In genomic region chr7:82773150-82773549, GRCm38 (mm10) we compare ENCODE assay signal across 13 mouse cellular contexts.
A peak's percentile ranks its signal among the peaks of the same experiment; 100 is the strongest.
DNase-seq lines count a peak whose midpoint lies in the region; ATAC-seq and TF ChIP-seq lines count a peak whose summit lies in the region.
"Had no signal": no experiment of that assay in that cellular context is flagged by ENCODE, and none has a peak within 500 bp of the region (broad histone marks: within the 10 kb centered on the region; RNA-seq: fewer than 3 reads in every experiment).

No protein-coding gene starts in this region.

- 0 out of 2 replicates have a peak, but pooled peaks cover 4% of the 10 kb centered on the region for H3K36me3 ChIP-seq in forebrain, postnatal 0 days (ENCODE audit: insufficient read depth)
- peaks cover 8% of the 10 kb centered on the region; the same call in 1 of the 2 replicates for H3K36me3 ChIP-seq in forebrain, embryonic 13.5 days (ENCODE audit: poor library complexity, severe bottlenecking)
- 0 out of 2 replicates have a peak, but pooled peaks cover 4% of the 10 kb centered on the region for H3K36me3 ChIP-seq in kidney, postnatal 0 days (ENCODE audit: insufficient read depth, low read length)
- H3K36me3 ChIP-seq in limb, embryonic 11.5 days (ENCODE audit: control insufficient read depth, insufficient read depth, low read length): no peaks in the 10 kb centered on the region

- H3K9ac ChIP-seq in forebrain, postnatal 0 days: no peak overlapping the region
- H3K9ac ChIP-seq in forebrain, embryonic 13.5 days: no peak overlapping the region
- no peak overlapping the region for H3K9ac ChIP-seq in kidney, postnatal 0 days (ENCODE audit: low read depth, low read length)
- H3K9ac ChIP-seq in limb, embryonic 11.5 days (ENCODE audit: low read length): 0 out of 2 replicates have a peak overlapping the region, but pooled peaks have one; percentile 23
- H3K9ac ChIP-seq: liver, postnatal 0 days; midbrain, embryonic 12.5 days had no signal

- no peak overlapping the region for H3K4me2 ChIP-seq in forebrain, postnatal 0 days (ENCODE audit: low read depth)
- no peak overlapping the region for H3K4me2 ChIP-seq in forebrain, embryonic 13.5 days
- H3K4me2 ChIP-seq in kidney, postnatal 0 days (ENCODE audit: low read length): no peak overlapping the region
- no peak overlapping the region for H3K4me2 ChIP-seq in limb, embryonic 11.5 days (ENCODE audit: low read depth, severe bottlenecking)
- H3K4me2 ChIP-seq: midbrain, embryonic 12.5 days had no signal

- 60% methylated on average over 9 of the region's 9 CpGs for WGBS in forebrain, postnatal 0 days
- 68% methylated on average over 9 of the region's 9 CpGs for WGBS in forebrain, embryonic 13.5 days
- 15% methylated on average over 9 of the region's 9 CpGs for WGBS in kidney, postnatal 0 days
- WGBS in limb, embryonic 11.5 days: 30% methylated on average over 9 of the region's 9 CpGs

- H3K27ac ChIP-seq in forebrain, postnatal 0 days (ENCODE audit: low read depth, low read length): 0 out of 2 replicates have a peak overlapping the region, but pooled peaks have one; percentile 9
- H3K27ac ChIP-seq in forebrain, embryonic 13.5 days: no peak overlapping the region
- H3K27ac ChIP-seq in kidney, postnatal 0 days: peak overlapping the region; percentile 62; the same call in 1 of the 2 replicates
- peak overlapping the region; percentile 38; the same call in 1 of the 2 replicates for H3K27ac ChIP-seq in limb, embryonic 11.5 days (replicated peaks; ENCODE audit: low read depth, low read length)
- H3K27ac ChIP-seq: midbrain, embryonic 12.5 days had no signal

- no peak for DNase-seq in forebrain, postnatal 0 days
- DNase-seq in kidney, postnatal 0 days (ENCODE audit: low spot score): peak; percentile 79
- DNase-seq in kidney, adult 8-10 months: no peak
- DNase-seq in T-cell, adult 2 months (ENCODE audit: low spot score): peak; percentile 18
- no peak for DNase-seq in limb, embryonic 11.5 days (ENCODE audit: low spot score)
- no peak for DNase-seq in cerebellum, adult 11 months
- no peak for DNase-seq in left cerebral cortex, adult 18-20 months (ENCODE audit: low spot score in 2 of 2)
- DNase-seq: B cell, adult 2 months; cerebellum, adult 9-10 months; layer of hippocampus, postnatal 36 days; liver, postnatal 0 days had no signal

- no peaks in the 10 kb centered on the region for H3K27me3 ChIP-seq in forebrain, postnatal 0 days (ENCODE audit: insufficient read depth, low read length)
- no peaks in the 10 kb centered on the region for H3K27me3 ChIP-seq in forebrain, embryonic 13.5 days
- no peaks in the 10 kb centered on the region for H3K27me3 ChIP-seq in kidney, postnatal 0 days (ENCODE audit: insufficient read depth, low read length)
- H3K27me3 ChIP-seq in limb, embryonic 11.5 days (ENCODE audit: control insufficient read depth, insufficient read depth, low read length): no peaks in the 10 kb centered on the region
- H3K27me3 ChIP-seq: midbrain, embryonic 12.5 days had no signal

- no peak for TF ChIP-seq CTCF in forebrain, postnatal 0 days (IDR thresholded peaks at IDR 0.05; ENCODE audit: low read depth)
- peak; percentile 33 for TF ChIP-seq CTCF in kidney, postnatal 0 days (IDR thresholded peaks at IDR 0.05; ENCODE audit: low read depth)

- H3K9me3 ChIP-seq in forebrain, postnatal 0 days (ENCODE audit: low read length): no peaks in the 10 kb centered on the region
- no peaks in the 10 kb centered on the region; the same call in 1 of the 2 replicates for H3K9me3 ChIP-seq in forebrain, embryonic 13.5 days (replicated peaks)
- H3K9me3 ChIP-seq in kidney, postnatal 0 days (replicated peaks; ENCODE audit: low read length): no peaks in the 10 kb centered on the region
- H3K9me3 ChIP-seq in limb, embryonic 11.5 days (ENCODE audit: control insufficient read depth, low read length): peaks cover 4% of the 10 kb centered on the region; the same call in 1 of the 2 replicates
- H3K9me3 ChIP-seq: midbrain, embryonic 12.5 days had no signal

- no peak overlapping the region for H3K4me3 ChIP-seq in forebrain, postnatal 0 days (ENCODE audit: low read depth, low read length)
- H3K4me3 ChIP-seq in forebrain, embryonic 13.5 days: no peak overlapping the region
- no peak overlapping the region for H3K4me3 ChIP-seq in kidney, postnatal 0 days (replicated peaks; ENCODE audit: low read depth, low read length)
- no peak overlapping the region for H3K4me3 ChIP-seq in limb, embryonic 11.5 days (ENCODE audit: low read depth, low read length)
- H3K4me3 ChIP-seq: midbrain, embryonic 12.5 days had no signal

- H3K4me1 ChIP-seq in forebrain, postnatal 0 days (ENCODE audit: insufficient read depth): no peaks in the 10 kb centered on the region
- H3K4me1 ChIP-seq in forebrain, embryonic 13.5 days: peaks cover 10% of the 10 kb centered on the region
- H3K4me1 ChIP-seq in kidney, postnatal 0 days (replicated peaks; ENCODE audit: insufficient read depth, low read length): no peaks in the 10 kb centered on the region
- peaks cover 26% of the 10 kb centered on the region for H3K4me1 ChIP-seq in limb, embryonic 11.5 days (ENCODE audit: control insufficient read depth, insufficient read depth, low read length)

- peak; percentile 39; the same call in 1 of the 2 replicates for ATAC-seq in forebrain, postnatal 0 days
- ATAC-seq in forebrain, embryonic 13.5 days: no peak
- ATAC-seq in kidney, postnatal 0 days (replicated peaks; ENCODE audit: low FRiP score, low read depth): peak; percentile 70
- ATAC-seq in limb, embryonic 11.5 days (ENCODE audit: insufficient number of reproducible peaks, low FRiP score, low TSS enrichment, low read depth): no peak
- ATAC-seq: liver, postnatal 0 days had no signal

Comparison
In these comparisons a context has a peak if more than half of its experiments do, and no peak if none do; other contexts are left out.
1. ATAC-seq: peak in forebrain, postnatal 0 days (single experiment) and kidney, postnatal 0 days (single experiment); none in forebrain, embryonic 13.5 days (single experiment) and limb, embryonic 11.5 days (single experiment).
2. DNase-seq: peak in kidney, postnatal 0 days (single experiment) and T-cell, adult 2 months (single experiment); none in forebrain, postnatal 0 days (single experiment), kidney, adult 8-10 months (0 of 2), limb, embryonic 11.5 days (single experiment), cerebellum, adult 11 months (single experiment) and left cerebral cortex, adult 18-20 months (0 of 2).